Mouse (Mus musculus) MEL (cell line): ENCODE results near the gene Stx5a. TPM values are rescaled to one million over a fixed set of nuclear protein-coding genes. Genes with fewer than 3 reads are reported as not detected.

ENCODE experiments used
- DNase-seq: peaks from one replicate; pipeline ENCODE4 v3.0.0; 2011; ENCODE audit warnings: low read depth, low spot score
- H3K27ac ChIP-seq: 2 replicates; pipeline ENCODE4 v1.5.1; 2012; ENCODE audit warnings: low read depth, mild to moderate bottlenecking, control low read depth, low read length, moderate library complexity; ENCODE audit not compliant: control insufficient read depth
- H3K27me3 ChIP-seq, 2 experiments: fragments of 150-350 bp in 1 of 2; sonication (generic) in 1 of 2; 2 replicates each; pipeline ENCODE4 v1.6.1; 2012; ENCODE audit warnings: low read length in 2 of 2, mild to moderate bottlenecking in 2 of 2, improper control_type of control experiment in 1 of 2, moderate library complexity in 1 of 2; ENCODE audit not compliant: insufficient read depth in 2 of 2, control insufficient read depth in 1 of 2
- H3K36me3 ChIP-seq, 2 experiments: 2 replicates each; pipeline ENCODE4 v1.6.1; 2012 to 2014; ENCODE audit warnings: low read length in 2 of 2, improper control_type of control experiment in 1 of 2, inconsistent platforms in 1 of 2, mild to moderate bottlenecking in 1 of 2; ENCODE audit not compliant: insufficient read depth in 2 of 2, control insufficient read depth in 1 of 2
- H3K4me1 ChIP-seq, 2 experiments: fragments of 150-350 bp in 1 of 2; sonication (generic) in 1 of 2; 2 replicates each; pipeline ENCODE4 v1.6.1; 2012; ENCODE audit warnings: low read length in 2 of 2, improper control_type of control experiment in 1 of 2, mild to moderate bottlenecking in 1 of 2; ENCODE audit not compliant: insufficient read depth in 2 of 2, control insufficient read depth in 1 of 2
- H3K4me3 ChIP-seq, 2 experiments: fragments of 150-350 bp in 1 of 2; sonication (generic) in 1 of 2; 2 replicates each; pipeline ENCODE4 v1.5.1; 2012; ENCODE audit warnings: low read depth in 2 of 2, low read length in 2 of 2, mild to moderate bottlenecking in 2 of 2, moderate library complexity in 2 of 2, control low read depth in 1 of 2, improper control_type of control experiment in 1 of 2; ENCODE audit not compliant: control insufficient read depth in 1 of 2, insufficient read depth in 1 of 2
- H3K79me2 ChIP-seq: 2 replicates; pipeline ENCODE4 v1.6.1; 2012; ENCODE audit warnings: mild to moderate bottlenecking, low read length, moderate library complexity; ENCODE audit not compliant: control insufficient read depth, poor library complexity, insufficient read depth
- H3K9ac ChIP-seq: 2 replicates; pipeline ENCODE4 v1.6.1; 2012; ENCODE audit warnings: low read depth, mild to moderate bottlenecking, control low read depth, low read length, moderate library complexity; ENCODE audit not compliant: control insufficient read depth, poor library complexity, severe bottlenecking
- H3K9me3 ChIP-seq: fragments of 150-350 bp; sonication (generic); replicated peaks from 2 replicates; pipeline ENCODE4 v1.6.1; 2012; ENCODE audit warnings: mild to moderate bottlenecking, low read length, improper control_type of control experiment, moderate library complexity; ENCODE audit not compliant: insufficient read depth
- BHLHE40 ChIP-seq: IDR thresholded peaks from 2 replicates; pipeline ENCODE4 v1.6.1; 2012; ENCODE audit warnings: low read depth, mild to moderate bottlenecking, inconsistent platforms, low read length, improper control_type of control experiment, borderline replicate concordance
- CHD1 ChIP-seq: IDR thresholded peaks from 2 replicates; pipeline ENCODE4 v1.6.1; 2012; ENCODE audit warnings: low read depth, mild to moderate bottlenecking, inconsistent platforms, low read length, improper control_type of control experiment
- CHD2 ChIP-seq: IDR thresholded peaks from 2 replicates; pipeline ENCODE4 v1.6.1; 2011; ENCODE audit warnings: low read length, improper control_type of control experiment
- CTCF ChIP-seq, 3 experiments: IDR thresholded peaks in 2 of 3; conservative IDR thresholded peaks in 1 of 3; 2 replicates each; pipeline ENCODE4 v1.5.1; 2011 to 2012; ENCODE audit warnings: low read length in 3 of 3, low read depth in 2 of 3, mild to moderate bottlenecking in 2 of 3, improper control_type of control experiment in 1 of 3, inconsistent platforms in 1 of 3, mixed read lengths in 1 of 3, moderate library complexity in 1 of 3; ENCODE audit not compliant: control insufficient read depth in 1 of 3, insufficient read depth in 1 of 3, poor library complexity in 1 of 3, severe bottlenecking in 1 of 3
- E2F4 ChIP-seq: IDR thresholded peaks from 2 replicates; pipeline ENCODE4 v1.6.1; 2011; ENCODE audit warnings: low read depth, low read length, improper control_type of control experiment, borderline replicate concordance
- ELF1 ChIP-seq: IDR thresholded peaks from 2 replicates; pipeline ENCODE4 v1.6.1; 2014; ENCODE audit warnings: low read depth, mild to moderate bottlenecking, inconsistent platforms, low read length, improper control_type of control experiment, moderate library complexity
- EP300 ChIP-seq, 2 experiments: IDR thresholded peaks; 2 replicates each; pipeline ENCODE4 v1.6.1; 2011; ENCODE audit warnings: improper control_type of control experiment in 2 of 2, low read length in 2 of 2, low read depth in 1 of 2, mild to moderate bottlenecking in 1 of 2
- ETS1 ChIP-seq: IDR thresholded peaks from 2 replicates; pipeline ENCODE4 v1.6.1; 2012; ENCODE audit warnings: low read depth, mild to moderate bottlenecking, inconsistent platforms, low read length, improper control_type of control experiment, moderate library complexity
- GABPA ChIP-seq: IDR thresholded peaks from 2 replicates; pipeline ENCODE4 v1.6.1; 2012; ENCODE audit warnings: low read depth, mild to moderate bottlenecking, inconsistent platforms, low read length, improper control_type of control experiment, moderate library complexity
- GATA1 ChIP-seq: IDR thresholded peaks from 2 replicates; pipeline ENCODE4 v1.6.1; 2011; ENCODE audit warnings: low read depth, low read length, improper control_type of control experiment
- JUND ChIP-seq: IDR thresholded peaks from 2 replicates; pipeline ENCODE4 v1.6.1; 2011; ENCODE audit warnings: low read depth, mild to moderate bottlenecking, improper control_type of control experiment, low read length
- KAT2A ChIP-seq: conservative IDR thresholded peaks from 2 replicates; pipeline ENCODE4 v1.6.1; 2012; ENCODE audit warnings: low read depth, low read length, improper control_type of control experiment, inconsistent platforms
- MAFK ChIP-seq: IDR thresholded peaks from 2 replicates; pipeline ENCODE4 v1.6.1; 2011; ENCODE audit warnings: low read depth, mild to moderate bottlenecking, low read length, improper control_type of control experiment, borderline replicate concordance
- MAX ChIP-seq: IDR thresholded peaks from 2 replicates; pipeline ENCODE4 v1.6.1; 2011; ENCODE audit warnings: low read length, improper control_type of control experiment
- MAZ ChIP-seq: IDR thresholded peaks from 2 replicates; pipeline ENCODE4 v1.6.1; 2012; ENCODE audit warnings: low read depth, mild to moderate bottlenecking, inconsistent platforms, low read length, improper control_type of control experiment
- MEF2A ChIP-seq: IDR thresholded peaks from 2 replicates; pipeline ENCODE4 v1.6.1; 2014; ENCODE audit warnings: low read depth, mild to moderate bottlenecking, inconsistent platforms, low read length, improper control_type of control experiment; ENCODE audit not compliant: poor library complexity, insufficient replicate concordance, severe bottlenecking; ENCODE audit errors: extremely low read depth
- MXI1 ChIP-seq: IDR thresholded peaks from 2 replicates; pipeline ENCODE4 v1.6.1; 2011; ENCODE audit warnings: mild to moderate bottlenecking, low read depth, low read length, improper control_type of control experiment
- MYB ChIP-seq: IDR thresholded peaks from 2 replicates; pipeline ENCODE4 v1.6.1; 2011; ENCODE audit warnings: mild to moderate bottlenecking, low read depth, low read length, improper control_type of control experiment
- MYC ChIP-seq: IDR thresholded peaks from 2 replicates; pipeline ENCODE4 v1.6.1; 2011; ENCODE audit warnings: low read depth, mild to moderate bottlenecking, low read length, improper control_type of control experiment, moderate library complexity
- POLR2A ChIP-seq, 2 experiments: IDR thresholded peaks; 2 replicates each; pipeline ENCODE4 v1.6.1; 2011 to 2012; ENCODE audit warnings: low read length in 2 of 2, mild to moderate bottlenecking in 2 of 2, control low read depth in 1 of 2, improper control_type of control experiment in 1 of 2, low read depth in 1 of 2, moderate library complexity in 1 of 2; ENCODE audit not compliant: control insufficient read depth in 1 of 2, insufficient read depth in 1 of 2, poor library complexity in 1 of 2
- POLR2AphosphoS2 ChIP-seq: IDR thresholded peaks from 2 replicates; pipeline ENCODE4 v1.6.1; 2011; ENCODE audit warnings: low read length, improper control_type of control experiment
- POLR2AphosphoS5 ChIP-seq: IDR thresholded peaks from 2 replicates; pipeline ENCODE4 v1.6.1; 2012; ENCODE audit warnings: low read depth, borderline replicate concordance, mild to moderate bottlenecking, inconsistent platforms, low read length, moderate library complexity, mixed read lengths
- RAD21 ChIP-seq: IDR thresholded peaks from 2 replicates; pipeline ENCODE4 v1.6.1; 2011; ENCODE audit warnings: mild to moderate bottlenecking, low read depth, low read length, improper control_type of control experiment
- RCOR1 ChIP-seq: IDR thresholded peaks from 2 replicates; pipeline ENCODE4 v1.6.1; 2012; ENCODE audit warnings: low read depth, mild to moderate bottlenecking, inconsistent platforms, low read length, improper control_type of control experiment
- SIN3A ChIP-seq: IDR thresholded peaks from 2 replicates; pipeline ENCODE4 v1.6.1; 2012; ENCODE audit warnings: low read length, improper control_type of control experiment, inconsistent platforms
- SMC3 ChIP-seq: IDR thresholded peaks from 2 replicates; pipeline ENCODE4 v1.6.1; 2011; ENCODE audit warnings: low read depth, low read length, improper control_type of control experiment
- TAL1 ChIP-seq: IDR thresholded peaks from 2 replicates; pipeline ENCODE4 v1.6.1; 2012; ENCODE audit warnings: mild to moderate bottlenecking, inconsistent platforms, low read length, moderate library complexity, mixed read lengths
- TBP ChIP-seq: IDR thresholded peaks from 2 replicates; pipeline ENCODE4 v1.8.0; 2011; ENCODE audit warnings: low read depth, low read length, improper control_type of control experiment
- TCF12 ChIP-seq: IDR thresholded peaks from 2 replicates; pipeline ENCODE4 v1.6.1; 2014; ENCODE audit warnings: low read depth, mild to moderate bottlenecking, inconsistent platforms, low read length, improper control_type of control experiment, moderate library complexity
- UBTF ChIP-seq: IDR thresholded peaks from 2 replicates; pipeline ENCODE4 v1.6.1; 2012; ENCODE audit warnings: low read depth, mild to moderate bottlenecking, inconsistent platforms, low read length, improper control_type of control experiment, moderate library complexity, borderline replicate concordance; ENCODE audit not compliant: insufficient read depth
- USF1 ChIP-seq: IDR thresholded peaks from 2 replicates; pipeline ENCODE4 v1.6.1; 2014; ENCODE audit warnings: low read depth, mild to moderate bottlenecking, inconsistent platforms, low read length, improper control_type of control experiment, moderate library complexity
- USF2 ChIP-seq, 2 experiments: IDR thresholded peaks; 2 replicates each; pipeline ENCODE4 v1.6.1; 2011 to 2012; ENCODE audit warnings: improper control_type of control experiment in 2 of 2, low read length in 2 of 2, borderline replicate concordance in 1 of 2, inconsistent platforms in 1 of 2, low read depth in 1 of 2, mild to moderate bottlenecking in 1 of 2; ENCODE audit not compliant: insufficient read depth in 1 of 2
- ZC3H11A ChIP-seq: IDR thresholded peaks from 2 replicates; pipeline ENCODE4 v1.6.1; 2012; ENCODE audit warnings: low read depth, mild to moderate bottlenecking, inconsistent platforms, low read length, improper control_type of control experiment
- ZKSCAN1 ChIP-seq: IDR thresholded peaks from 2 replicates; pipeline ENCODE4 v1.6.1; 2012; ENCODE audit warnings: low read depth, mild to moderate bottlenecking, inconsistent platforms, low read length, improper control_type of control experiment, moderate library complexity
- ZMIZ1 ChIP-seq: IDR thresholded peaks from 2 replicates; pipeline ENCODE4 v1.6.1; 2012; ENCODE audit warnings: low read depth, mild to moderate bottlenecking, inconsistent platforms, low read length, improper control_type of control experiment, moderate library complexity
- ZNF384 ChIP-seq: IDR thresholded peaks from 2 replicates; pipeline ENCODE4 v1.6.1; 2012; ENCODE audit warnings: low read depth, mild to moderate bottlenecking, inconsistent platforms, low read length, improper control_type of control experiment
- polyA plus RNA-seq, 2 experiments: library from polyadenylated mRNA; stranded (reverse) in 1 of 2; unstranded in 1 of 2; fragments of >175 nt in 1 of 2; fragments of >200 nt in 1 of 2; gene quantifications; 2 replicates each; pipeline versions ENCODE4 v1.2.1 to v1.2.4; 2012; ENCODE audit warnings: low replicate concordance in 2 of 2, low read depth in 1 of 2; ENCODE audit not compliant: insufficient read length in 2 of 2, insufficient read depth in 1 of 2, missing spikeins in 1 of 2
- total RNA-seq: library from RNA; depleted of rRNA; stranded (reverse); fragments of 300-350 nt; gene quantifications from 2 replicates; pipeline ENCODE4 v1.2.3, GENCODE M21; 2012

Stx5a gene
- total and polyA plus RNA-seq, 3 experiments: 28.7 to 50.0 TPM; not detected in 1

GRCm38 (mm10) chr19:8735389-8736159 is 5.6 kb upstream of the Stx5a start, which contains the start of gene Wdr74:
Wdr74 (plus strand) TSS chr19:8735827.
- no peaks in the 10 kb centered on the region for H3K9me3 ChIP-seq
- peak within 1 kb of the TSS; percentile 53 for H3K27ac ChIP-seq
- H3K9ac ChIP-seq: peak within 1 kb of the TSS; percentile 83
- peaks cover 7 to 16% of the 10 kb centered on the region in 2 experiments for H3K36me3 ChIP-seq
- H3K27me3 ChIP-seq: no peaks in the 10 kb centered on the region
- peak within 1 kb of the TSS; percentile 81 to 90 for H3K4me3 ChIP-seq
- peaks cover 19% of the 10 kb centered on the region for H3K79me2 ChIP-seq
- DNase-seq: peak; percentile 94
- peaks cover 7 to 12% of the 10 kb centered on the region in 2 experiments for H3K4me1 ChIP-seq
- TF ChIP-seq E2F4 (no peak), ZC3H11A (peak; percentile 48), RCOR1 (no peak), TBP (peak; percentile 85), SIN3A (peak; percentile 100), ZNF384 (no peak), GATA1 (no peak), RAD21 (no peak), POLR2AphosphoS5 (no peak), CHD1 (peak; percentile 4; the same call in 1 of the 2 replicates), SMC3 (no peak), MXI1 (peak; percentile 99), KAT2A (peak; percentile 73), CHD2 (no peak), MAZ (peak; percentile 71; the same call in 1 of the 2 replicates), TAL1 (no peak), UBTF (no peak), MYB (peak; percentile 57; the same call in 1 of the 2 replicates), POLR2AphosphoS2 (peak; percentile 95), MYC (peak; percentile 97), ELF1 (peak; percentile 97), MAFK (no peak), BHLHE40 (no peak), USF2 (IDR thresholded peaks at IDR 0.05; ENCODE audit: borderline replicate concordance in 1 of 2, insufficient read depth in 1 of 2, low read depth in 1 of 2, low read length in 2 of 2) (no peak), ZKSCAN1 (no peak), MEF2A (no peak), GABPA (no peak), JUND (0 out of 2 replicates have a peak, but pooled peaks have one; percentile 57), MAX (peak; percentile 95), ETS1 (peak; percentile 37; the same call in 1 of the 2 replicates), ZMIZ1 (no peak; the same call in 1 of the 2 replicates), POLR2A (IDR thresholded peaks at IDR 0.05; ENCODE audit: control insufficient read depth in 1 of 2, insufficient read depth in 1 of 2, low read depth in 1 of 2, low read length in 2 of 2, poor library complexity in 1 of 2) (peak; percentile 98), USF1 (no peak), TCF12 (peak; percentile 75), CTCF (IDR thresholded peaks at IDR 0.05 in 2 of 3, conservative IDR thresholded peaks at IDR 0.05 in 1 of 3; ENCODE audit: control insufficient read depth in 1 of 3, insufficient read depth in 1 of 3, low read depth in 2 of 3, low read length in 3 of 3, poor library complexity in 1 of 3, severe bottlenecking in 1 of 3) (no peak), EP300 (IDR thresholded peaks at IDR 0.05; ENCODE audit: low read depth in 1 of 2, low read length in 2 of 2) (no peak)
